Mouse (Mus musculus) heart, embryonic 14.5 days (tissue): ENCODE results near the gene Sema4b. TPM values are rescaled to one million over a fixed set of nuclear protein-coding genes. Genes with fewer than 3 reads are reported as not detected.

Experiments
- ATAC-seq: fragments of 200-750 bp; cut with Nextera tagmentation; 2 replicates; pipeline ENCODE4 v1.8.0; 2017; ENCODE audit warnings: low read depth, moderate TSS enrichment; ENCODE audit not compliant: insufficient number of reproducible peaks, insufficient read depth, low FRiP score
- H3K27ac ChIP-seq, 2 experiments: fragments of 200-500 bp in 1 of 2; fragments of 300-500 bp in 1 of 2; sonication (generic) in 1 of 2; replicated peaks in 1 of 2; 2 replicates each; pipeline ENCODE4 v1.5.1; 2012 to 2014; ENCODE audit warnings: low read depth in 2 of 2, low read length in 2 of 2, control low read depth in 1 of 2, mild to moderate bottlenecking in 1 of 2, mixed read lengths in 1 of 2; ENCODE audit not compliant: control insufficient read depth in 1 of 2, insufficient read depth in 1 of 2
- H3K27me3 ChIP-seq: fragments of 300-500 bp; sonication (generic); 2 replicates; pipeline ENCODE4 v1.6.1; 2014; ENCODE audit warnings: mild to moderate bottlenecking, low read length, control low read depth; ENCODE audit not compliant: control insufficient read depth, insufficient read depth
- H3K36me3 ChIP-seq: fragments of 300-500 bp; sonication (generic); 2 replicates; pipeline ENCODE4 v1.6.1; 2014; ENCODE audit warnings: mild to moderate bottlenecking, control low read depth, low read length, mixed read lengths; ENCODE audit not compliant: control insufficient read depth, insufficient read depth
- H3K4me1 ChIP-seq, 2 experiments: fragments of 200-500 bp in 1 of 2; fragments of 300-500 bp in 1 of 2; sonication (generic) in 1 of 2; 2 replicates each; pipeline ENCODE4 v1.6.1; 2012 to 2014; ENCODE audit warnings: low read length in 2 of 2, control low read depth in 1 of 2, mixed read lengths in 1 of 2; ENCODE audit not compliant: control insufficient read depth in 2 of 2, insufficient read depth in 2 of 2
- H3K4me2 ChIP-seq: fragments of 300-500 bp; sonication (generic); 2 replicates; pipeline ENCODE4 v1.6.1; 2014; ENCODE audit warnings: mild to moderate bottlenecking, low read length
- H3K4me3 ChIP-seq, 2 experiments: fragments of 200-500 bp in 1 of 2; fragments of 300-500 bp in 1 of 2; sonication (generic) in 1 of 2; 2 replicates each; pipeline ENCODE4 v1.5.1; 2012 to 2014; ENCODE audit warnings: low read length in 2 of 2, mild to moderate bottlenecking in 2 of 2, control low read depth in 1 of 2, low read depth in 1 of 2, moderate library complexity in 1 of 2; ENCODE audit not compliant: control insufficient read depth in 1 of 2, insufficient read depth in 1 of 2
- H3K9ac ChIP-seq: fragments of 300-500 bp; sonication (generic); 2 replicates; pipeline ENCODE4 v1.6.1; 2014; ENCODE audit warnings: mild to moderate bottlenecking, low read length
- H3K9me3 ChIP-seq: fragments of 300-500 bp; sonication (generic); 2 replicates; pipeline ENCODE4 v1.6.1; 2016; ENCODE audit warnings: low read length, control low read depth; ENCODE audit not compliant: control insufficient read depth
- WGBS: fragments of 180-500 bp; shearing (Covaris S2); extraction: QIAGEN DNeasy Blood & Tissue Kit; methylation state at CpG from one replicate; pipeline ENCODE4 v1.1.7; 2014; 5-methylcytosine and 5-hydroxymethylcytosine counted together
- polyA plus RNA-seq: library from polyadenylated mRNA; unstranded; fragments of >200 nt; fragmentation: Nextera tagmentation; extraction: Ambion mirVana; gene quantifications from 2 replicates; pipeline ENCODE4 v1.2.1, GENCODE M21; 2014

The Sema4b gene
- polyA plus RNA-seq = 11.8 and 12.4 TPM in 2 replicates

DNA sequence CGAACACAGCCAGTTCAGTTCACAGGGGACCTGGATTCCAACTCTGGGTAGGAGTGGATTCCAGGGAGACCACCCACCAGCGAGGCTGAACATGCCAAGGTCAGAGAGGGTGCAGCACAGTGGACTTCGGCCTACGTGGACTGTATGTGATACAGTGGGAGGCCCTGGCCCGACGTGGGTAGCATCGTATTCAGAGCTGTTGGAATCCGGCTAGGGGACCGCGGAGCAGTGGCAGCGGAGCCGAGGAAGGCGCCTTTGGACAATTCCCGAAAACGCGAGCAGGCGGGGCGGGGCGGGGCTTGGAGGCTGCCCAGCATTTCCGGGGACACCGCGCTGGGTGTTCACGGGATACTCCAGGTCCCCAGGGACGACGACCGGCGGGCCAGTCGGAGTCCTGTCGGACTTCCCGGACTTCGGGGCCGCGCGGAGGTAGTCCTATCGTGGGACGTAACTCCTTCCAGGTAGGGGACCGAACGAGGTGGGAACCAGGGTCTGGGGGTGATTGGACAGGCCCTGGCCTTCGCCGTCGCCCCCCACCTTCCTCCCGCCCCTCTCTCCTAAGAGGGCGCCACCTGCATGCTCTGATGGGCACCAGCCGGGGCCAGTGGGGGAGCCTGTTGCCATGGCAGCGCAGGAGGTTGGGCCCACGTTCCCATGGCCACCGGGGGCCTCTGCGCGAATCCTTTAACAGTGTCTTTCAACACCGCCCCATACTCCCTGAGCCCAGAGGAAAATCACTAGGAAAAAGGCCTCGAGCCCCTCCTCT, at the start of gene Sema4b:
TSS of gene Sema4b (plus strand) at position 311 of the 766 bp plus-strand sequence.
- no peaks in the 10 kb centered on the region for H3K9me3 ChIP-seq
- under 1% methylated on average over 44 of the region's 51 CpGs for WGBS

DNA sequence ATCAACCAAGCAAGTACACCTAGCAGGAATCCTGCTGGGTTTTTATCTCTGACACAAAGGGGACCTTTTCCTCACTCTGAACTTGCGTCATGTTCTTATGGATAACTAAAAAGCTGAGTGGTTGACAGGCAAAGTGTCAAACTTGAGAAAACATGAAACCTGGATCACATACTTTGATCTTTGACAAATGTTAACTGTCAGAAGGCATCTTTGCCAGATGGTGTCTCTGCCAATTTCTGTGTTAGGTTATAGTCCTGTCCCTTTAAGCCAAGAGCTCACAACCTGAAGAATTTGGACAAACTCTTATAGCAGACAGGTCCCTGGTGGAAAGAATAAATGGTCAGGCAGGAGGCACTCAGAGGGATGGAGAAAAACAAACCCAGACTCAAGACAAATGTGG, 48.3 kb upstream of the Sema4b start:
- WGBS = 78% methylated on average over 1 of the region's 1 CpGs
- peaks cover 13 to 20% of the 10 kb centered on the region in 2 experiments for H3K4me1 ChIP-seq
- H3K4me2 ChIP-seq = no peak overlapping the region
- no peak overlapping the region for H3K4me3 ChIP-seq
- no peaks in the 10 kb centered on the region for H3K27me3 ChIP-seq
- ATAC-seq = no peak
- H3K9ac ChIP-seq = no peak overlapping the region
- peaks cover 11% of the 10 kb centered on the region for H3K9me3 ChIP-seq
- H3K36me3 ChIP-seq = no peaks in the 10 kb centered on the region
- no peak overlapping the region for H3K27ac ChIP-seq

More for the DNA sequence above, at the start of gene Sema4b:
- peak within 1 kb of the TSS; percentile 79 for H3K4me2 ChIP-seq
- peaks cover 24 to 46% of the 10 kb centered on the region in 2 experiments for H3K4me1 ChIP-seq
- H3K36me3 ChIP-seq = no peaks in the 10 kb centered on the region
- H3K27ac ChIP-seq = peak within 1 kb of the TSS; percentile 99
- H3K9ac ChIP-seq = peak within 1 kb of the TSS; percentile 79
- no peaks in the 10 kb centered on the region for H3K27me3 ChIP-seq
- H3K4me3 ChIP-seq = peak within 1 kb of the TSS; percentile 59 to 61
- peak; percentile 84 for ATAC-seq

DNA sequence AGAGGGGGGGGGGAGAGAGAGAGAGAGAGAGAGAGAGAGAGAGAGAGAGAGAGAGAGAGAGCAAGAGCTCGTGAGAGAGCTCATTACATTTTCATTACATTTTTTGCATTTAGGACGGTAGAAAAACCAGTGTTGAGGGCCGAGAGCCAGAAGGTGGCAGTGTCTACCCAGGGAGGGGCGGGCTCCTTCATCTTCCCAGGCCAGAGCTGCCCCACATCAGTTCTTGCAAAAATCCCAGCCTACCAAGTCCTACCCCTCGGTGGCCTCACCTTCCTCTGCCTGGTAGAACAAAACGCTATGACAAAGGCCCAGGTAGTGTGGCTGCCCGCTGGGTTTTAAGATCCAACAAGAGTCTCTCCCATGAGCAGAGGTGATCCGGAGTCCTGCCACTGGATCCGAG, 45.8 kb upstream of the Sema4b start:
- WGBS = 20% methylated on average over 9 of the region's 9 CpGs
- no peak overlapping the region for H3K4me2 ChIP-seq
- no peak overlapping the region for H3K4me3 ChIP-seq
- peaks cover 11% of the 10 kb centered on the region for H3K9me3 ChIP-seq
- ATAC-seq = no peak
- no peak overlapping the region for H3K27ac ChIP-seq
- H3K4me1 ChIP-seq = peaks cover 3 to 6% of the 10 kb centered on the region in 2 experiments; a peak in 3 of 4 replicates
- no peak overlapping the region for H3K9ac ChIP-seq
- no peaks in the 10 kb centered on the region for H3K27me3 ChIP-seq
- no peaks in the 10 kb centered on the region for H3K36me3 ChIP-seq

DNA sequence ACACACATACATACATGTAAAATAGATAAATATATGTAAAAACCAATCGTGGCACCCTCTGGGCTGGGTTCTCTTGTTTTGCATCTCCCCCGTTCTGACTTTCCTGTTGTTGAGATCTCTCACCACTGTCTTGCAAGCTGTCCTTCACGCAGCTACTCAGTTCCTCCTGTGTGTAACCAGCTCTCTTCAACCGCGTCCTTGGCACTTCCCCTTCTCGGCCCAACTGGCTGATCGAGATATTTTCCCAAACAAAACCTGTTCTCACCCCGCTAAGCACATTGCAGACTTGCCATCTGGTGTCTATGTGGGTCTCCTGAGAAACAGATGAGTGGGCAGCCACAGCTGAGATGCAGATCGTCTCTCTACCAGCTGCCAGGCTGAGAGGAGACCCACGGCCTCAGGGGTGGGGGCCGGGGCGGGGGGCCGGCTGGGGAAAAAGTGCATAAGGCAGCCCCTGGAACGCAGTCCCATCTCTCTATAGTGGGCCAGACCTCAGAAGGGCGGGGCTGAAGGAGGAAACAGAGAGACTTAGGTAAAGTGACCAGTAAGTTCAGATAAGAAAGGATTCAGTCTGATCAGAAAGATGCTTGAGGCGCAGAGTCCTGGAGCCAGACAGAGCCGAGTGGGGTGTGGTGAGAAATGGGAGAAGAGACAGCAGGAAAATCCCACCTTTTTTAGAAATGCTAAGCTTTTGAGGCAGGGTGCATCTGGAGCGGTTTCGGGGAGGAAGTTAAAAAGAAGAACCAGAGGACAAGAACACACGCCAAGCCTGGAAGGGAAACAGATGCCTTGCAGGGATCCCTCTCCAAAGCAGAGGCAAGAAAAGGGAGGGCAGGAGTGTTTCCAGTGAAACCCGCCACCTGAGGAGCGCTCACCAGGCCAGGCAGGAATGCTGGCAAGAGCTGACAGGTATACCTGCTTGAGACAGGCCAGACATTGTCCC, 43.0 kb upstream of the Sema4b start:
- H3K4me2 ChIP-seq = no peak overlapping the region
- H3K4me1 ChIP-seq = peaks cover 3 to 6% of the 10 kb centered on the region in 2 experiments; a peak in 3 of 4 replicates
- no peaks in the 10 kb centered on the region for H3K9me3 ChIP-seq
- no peaks in the 10 kb centered on the region for H3K36me3 ChIP-seq
- no peak overlapping the region for H3K9ac ChIP-seq
- no peak for ATAC-seq
- H3K4me3 ChIP-seq = no peak overlapping the region
- H3K27ac ChIP-seq = no peak overlapping the region
- no peaks in the 10 kb centered on the region for H3K27me3 ChIP-seq
- WGBS = 34% methylated on average over 22 of the region's 22 CpGs

DNA sequence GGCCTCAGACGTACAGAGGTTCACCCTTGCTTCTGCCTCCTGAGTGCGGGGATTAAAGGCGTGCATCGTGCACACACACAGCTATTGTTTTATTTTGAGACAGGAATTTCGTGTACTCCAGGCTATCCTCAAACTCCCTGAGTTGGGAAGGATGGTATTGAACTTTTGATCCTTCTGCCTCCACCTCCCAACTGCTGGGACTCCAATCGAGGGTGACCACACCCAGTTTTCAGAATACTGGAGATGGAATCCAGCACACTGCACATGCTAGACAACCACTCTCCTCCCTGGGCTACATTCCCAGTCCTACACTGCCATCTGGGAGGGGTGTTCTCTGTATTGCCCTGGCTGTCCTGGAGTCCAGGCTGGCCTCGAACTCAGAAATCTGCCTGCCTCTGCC, 41.9 kb upstream of the Sema4b start:
- H3K4me2 ChIP-seq = no peak overlapping the region
- H3K4me1 ChIP-seq = peaks cover 3 to 9% of the 10 kb centered on the region in 2 experiments; a peak in 3 of 4 replicates
- H3K27ac ChIP-seq = no peak overlapping the region
- no peaks in the 10 kb centered on the region for H3K9me3 ChIP-seq
- 88% methylated on average over 7 of the region's 7 CpGs for WGBS
- ATAC-seq = no peak
- no peaks in the 10 kb centered on the region for H3K36me3 ChIP-seq
- H3K9ac ChIP-seq = no peak overlapping the region
- no peak overlapping the region for H3K4me3 ChIP-seq
- no peaks in the 10 kb centered on the region for H3K27me3 ChIP-seq

DNA sequence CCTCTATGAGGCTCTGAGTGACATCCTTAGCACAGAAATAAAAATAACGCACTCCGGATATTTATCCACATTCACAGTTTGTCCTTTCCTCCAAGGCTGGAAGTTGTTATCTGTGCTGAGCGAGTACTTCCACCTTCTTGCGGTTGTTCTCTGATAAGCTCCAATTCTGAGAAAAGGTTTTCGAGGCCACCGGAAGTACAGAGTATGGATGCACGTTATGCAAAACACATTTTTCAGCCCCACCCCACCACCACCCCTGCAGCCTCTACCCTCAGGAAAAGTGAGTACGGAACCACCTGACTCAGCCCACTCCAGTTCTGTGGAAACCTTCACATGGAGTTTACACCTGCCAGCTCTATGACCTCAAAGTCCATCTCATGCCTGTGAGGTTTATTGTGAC, 40.6 kb upstream of the Sema4b start:
- H3K4me3 ChIP-seq = no peak overlapping the region
- 50% methylated on average over 8 of the region's 8 CpGs for WGBS
- no peaks in the 10 kb centered on the region for H3K9me3 ChIP-seq
- H3K4me1 ChIP-seq = peaks cover under 1 to 6% of the 10 kb centered on the region in 2 experiments; a peak in 3 of 4 replicates
- no peak for ATAC-seq
- H3K9ac ChIP-seq = no peak overlapping the region
- no peak overlapping the region for H3K27ac ChIP-seq
- H3K36me3 ChIP-seq = no peaks in the 10 kb centered on the region
- H3K4me2 ChIP-seq = no peak overlapping the region
- no peaks in the 10 kb centered on the region for H3K27me3 ChIP-seq

DNA sequence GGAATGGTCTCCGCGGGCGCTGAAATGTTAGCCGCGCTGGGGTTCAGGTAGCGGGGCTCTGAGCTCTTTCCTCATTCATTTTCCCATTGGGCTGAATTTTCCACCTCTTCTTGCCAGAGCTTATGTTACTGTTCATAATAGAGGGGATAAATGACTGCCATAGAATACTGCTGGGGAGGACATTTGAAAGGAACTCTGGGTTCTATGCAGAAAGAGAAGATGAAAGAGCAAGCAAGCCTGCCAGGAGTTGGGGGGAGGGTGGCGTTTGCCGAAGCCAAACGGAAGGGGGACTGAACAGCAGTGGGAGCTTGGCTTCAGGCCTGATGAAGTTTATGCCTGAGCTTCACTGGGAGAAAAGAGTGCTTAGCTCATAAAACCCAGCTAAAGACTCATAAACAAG, 37.3 kb upstream of the Sema4b start:
- Histone ChIP-seq H3K27ac (no peak overlapping the region), H3K27me3 (no peaks in the 10 kb centered on the region), H3K4me1 (0 out of 4 replicates have a peak, but pooled peaks cover 0 to 3% of the 10 kb centered on the region in 2 experiments), H3K9me3 (no peaks in the 10 kb centered on the region), H3K4me3 (no peak overlapping the region), H3K9ac (no peak overlapping the region), H3K4me2 (no peak overlapping the region), H3K36me3 (no peaks in the 10 kb centered on the region)
- WGBS = 51% methylated on average over 9 of the region's 9 CpGs
- ATAC-seq = no peak
